Mouse (Mus musculus) retina, adult 2 months (tissue): ENCODE data around the gene Mllt3.

Experiments
- DNase-seq: peaks from one replicate; pipeline ENCODE4 v3.0.0-alpha.2; 2012; ENCODE audit warnings: low read depth, low spot score

Gene Mllt3

DNA sequence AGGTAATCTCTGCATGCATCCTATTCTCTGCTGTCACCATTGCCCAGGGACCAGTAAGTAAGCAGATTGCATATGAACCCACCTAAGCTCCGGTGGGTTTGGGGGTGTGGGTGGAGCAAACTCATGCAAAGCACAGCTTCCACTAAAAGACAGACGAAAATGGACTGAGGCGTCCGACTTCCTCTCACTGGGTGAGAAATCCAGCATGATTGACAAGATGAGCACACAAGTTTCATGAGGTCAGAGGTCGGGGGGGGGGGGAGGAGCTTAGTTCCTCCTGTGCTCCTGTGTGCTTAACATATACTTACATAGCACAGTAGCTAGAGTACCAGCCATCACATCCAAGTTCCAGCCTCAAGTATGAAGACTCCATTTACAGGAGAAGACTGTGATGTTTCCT is 206.8 kb downstream of the Mllt3 start:
- no peak for DNase-seq

- DNase-seq: no peak
Measured at GRCm38 (mm10) chr4:87823623-87824022, 209.5 kb downstream of the Mllt3 start.

DNA sequence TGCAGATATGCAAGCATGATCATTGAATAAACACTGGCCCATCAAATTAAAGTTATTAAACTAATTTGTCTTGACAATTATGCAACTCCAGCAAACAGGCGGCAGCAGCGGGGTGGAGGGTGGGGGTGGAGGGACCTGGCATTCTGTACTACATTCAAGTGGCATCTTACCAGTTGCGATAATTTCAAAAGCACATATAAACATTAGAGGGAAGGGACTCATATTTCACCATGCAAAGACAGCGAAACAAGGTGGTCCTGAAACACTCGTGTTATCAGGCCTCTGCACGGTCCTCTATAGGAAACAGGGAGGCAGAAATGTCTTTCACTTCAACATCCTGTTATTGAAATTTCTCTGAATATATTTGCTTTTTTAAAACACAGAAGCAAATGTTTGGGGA is 210.0 kb downstream of the Mllt3 start:
- no peak for DNase-seq

DNA sequence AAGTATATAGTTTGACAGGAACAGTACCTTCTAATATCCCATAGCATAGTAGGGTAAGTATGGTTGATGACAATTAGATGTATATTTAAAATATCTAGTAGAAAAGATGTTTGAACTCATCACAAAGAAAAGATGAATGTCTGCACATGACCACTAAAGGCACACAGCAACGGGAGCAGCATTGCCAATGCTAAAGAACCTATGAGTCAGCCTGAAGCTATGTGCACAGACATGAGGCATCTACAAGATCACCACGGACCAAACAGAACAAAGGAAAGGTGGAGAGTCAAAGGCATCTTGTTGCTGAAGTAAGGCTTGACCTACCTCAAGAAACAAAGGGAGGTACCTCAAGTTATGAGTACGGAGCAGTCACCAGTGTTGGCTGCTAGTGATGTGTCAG is 212.3 kb downstream of the Mllt3 start:
- no peak for DNase-seq

- no peak for DNase-seq
Measured at GRCm38 (mm10) chr4:87819182-87819581, 214.0 kb downstream of the Mllt3 start.

GRCm38 (mm10) chr4:87818276-87818675 is 214.9 kb downstream of the Mllt3 start:
- DNase-seq: no peak

GRCm38 (mm10) chr4:87815465-87816108 is 217.6 kb downstream of the Mllt3 start:
- no peak for DNase-seq

DNA sequence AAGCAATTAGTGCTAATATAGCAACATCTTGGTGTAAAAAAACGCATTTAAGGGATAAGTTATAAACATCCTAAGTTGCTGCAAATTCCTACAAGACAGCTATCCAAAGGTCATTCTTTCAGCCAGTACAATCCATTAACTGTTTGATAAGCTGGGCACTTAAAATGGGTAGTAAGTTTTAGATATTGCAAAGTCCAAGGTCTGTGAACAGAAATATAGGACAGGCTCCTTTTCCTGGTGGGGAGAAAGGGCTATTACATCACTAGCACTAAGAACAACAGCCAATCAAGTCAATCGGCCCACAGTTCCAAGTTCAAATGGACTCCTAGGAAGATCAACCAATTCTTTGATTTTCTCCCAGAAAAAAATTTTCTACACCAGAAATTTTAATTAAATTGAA is 221.3 kb downstream of the Mllt3 start:
- no peak for DNase-seq

DNA sequence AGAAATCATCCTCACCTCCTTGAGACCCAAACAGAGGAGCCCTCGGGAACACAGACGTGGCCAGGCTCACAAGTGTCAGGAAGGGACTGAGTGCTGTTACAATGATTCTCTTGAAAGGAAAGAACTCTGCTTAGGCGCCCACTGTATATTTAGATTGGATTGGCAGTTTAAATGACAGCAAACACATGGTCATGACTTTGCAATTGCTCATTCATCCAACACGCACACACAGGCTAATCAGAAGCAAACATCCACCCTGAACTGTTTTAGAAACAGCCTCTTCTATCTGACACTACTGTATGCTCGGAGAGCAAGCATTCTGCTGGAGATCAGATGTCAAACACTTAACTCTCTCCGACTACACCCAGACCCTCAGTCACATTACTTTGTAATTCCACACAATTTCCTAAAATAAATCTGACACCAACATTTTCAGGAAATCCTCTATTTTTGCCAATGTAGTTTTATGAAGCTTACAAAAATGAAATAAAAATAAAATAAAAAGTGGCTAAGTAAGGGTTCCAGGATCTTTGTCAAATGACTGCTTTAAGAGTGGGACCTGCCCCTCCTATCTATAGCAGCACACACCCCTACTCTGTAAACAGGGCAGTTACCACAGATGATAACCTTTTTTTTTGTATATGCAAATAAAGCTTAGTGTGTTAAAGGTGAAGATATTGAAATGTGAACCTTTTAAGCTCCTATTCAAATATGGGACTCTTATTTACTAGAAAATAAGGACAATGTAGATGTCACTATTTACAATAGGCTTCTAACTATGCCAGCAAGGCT is 226.8 kb downstream of the Mllt3 start:
- DNase-seq: no peak

DNA sequence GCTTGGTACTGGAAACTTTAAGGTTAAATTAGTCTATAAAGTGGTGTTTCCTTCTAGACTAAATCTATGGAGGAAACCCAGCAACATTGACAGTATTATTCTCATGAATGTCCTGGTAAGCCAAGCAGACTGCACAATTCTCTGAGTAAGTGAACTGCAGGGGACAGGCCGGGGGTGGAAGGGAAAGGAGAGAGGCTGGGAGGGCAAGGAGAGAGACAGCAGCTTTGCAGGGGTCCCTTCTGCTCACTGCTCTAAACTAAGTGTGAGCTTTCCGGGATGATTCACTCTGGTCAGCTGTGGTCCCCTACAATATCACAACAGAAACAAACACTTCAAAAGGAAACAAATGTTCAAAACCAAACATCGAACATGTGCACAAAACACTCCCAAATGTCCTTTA is 228.6 kb downstream of the Mllt3 start:
- DNase-seq: no peak

DNA sequence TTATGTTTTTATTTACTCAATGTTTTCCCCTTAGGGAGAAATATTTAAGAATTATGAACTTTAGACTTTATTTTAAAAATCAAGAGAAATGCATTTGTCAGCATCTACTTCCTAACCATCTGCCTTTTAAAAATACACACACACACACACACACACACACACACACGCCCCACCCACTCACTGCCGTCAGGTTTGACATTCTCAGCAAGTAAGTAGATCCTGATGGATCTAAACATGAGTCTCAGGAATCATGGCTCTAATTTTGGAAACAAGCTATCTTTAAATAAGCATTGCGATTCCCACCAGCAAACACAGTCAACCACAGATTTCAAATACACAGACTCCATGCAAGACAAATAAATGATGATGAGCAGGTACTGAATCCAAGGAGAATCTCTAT is 229.9 kb downstream of the Mllt3 start:
- no peak for DNase-seq

DNA sequence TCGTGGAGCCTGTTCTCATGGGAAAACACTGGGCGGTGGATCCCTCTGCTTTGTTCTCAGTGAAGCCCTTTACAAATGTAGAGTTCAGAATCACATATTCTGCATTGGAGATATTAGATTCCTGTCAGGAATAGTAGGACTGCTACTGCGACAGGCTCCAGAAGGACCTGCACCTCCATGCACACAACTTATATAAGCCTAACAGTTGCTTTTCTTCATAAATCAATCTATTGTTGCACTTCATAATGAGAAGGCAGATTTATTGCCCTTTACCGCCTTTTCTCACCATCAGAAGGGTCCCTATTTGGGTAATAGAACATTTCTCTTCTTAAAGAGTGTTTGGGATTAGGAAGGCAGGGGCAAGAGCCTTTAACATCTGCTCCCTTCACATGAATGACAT is 231.0 kb downstream of the Mllt3 start:
- no peak for DNase-seq

- DNase-seq: no peak
Measured at GRCm38 (mm10) chr4:87801332-87801731, 231.8 kb downstream of the Mllt3 start.

DNA sequence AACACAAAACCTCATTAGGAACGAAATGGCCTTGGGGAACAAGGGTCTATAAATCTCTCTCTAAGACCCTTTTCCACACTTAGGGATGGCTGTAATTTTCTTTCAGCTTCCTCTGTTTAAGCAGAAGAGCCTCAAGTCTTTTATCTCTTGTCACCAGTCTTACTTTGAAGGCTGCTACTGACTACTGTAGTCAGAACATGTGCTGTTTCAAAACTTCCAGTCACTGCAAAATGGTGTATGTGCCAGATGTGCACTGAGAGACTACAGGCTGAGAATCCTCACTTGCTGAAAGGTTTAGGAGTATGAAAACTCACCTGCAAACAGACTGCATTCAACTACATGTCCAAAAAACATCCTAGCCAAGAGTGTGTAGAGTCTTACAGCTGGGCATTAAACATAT is 232.9 kb downstream of the Mllt3 start:
- no peak for DNase-seq

DNA sequence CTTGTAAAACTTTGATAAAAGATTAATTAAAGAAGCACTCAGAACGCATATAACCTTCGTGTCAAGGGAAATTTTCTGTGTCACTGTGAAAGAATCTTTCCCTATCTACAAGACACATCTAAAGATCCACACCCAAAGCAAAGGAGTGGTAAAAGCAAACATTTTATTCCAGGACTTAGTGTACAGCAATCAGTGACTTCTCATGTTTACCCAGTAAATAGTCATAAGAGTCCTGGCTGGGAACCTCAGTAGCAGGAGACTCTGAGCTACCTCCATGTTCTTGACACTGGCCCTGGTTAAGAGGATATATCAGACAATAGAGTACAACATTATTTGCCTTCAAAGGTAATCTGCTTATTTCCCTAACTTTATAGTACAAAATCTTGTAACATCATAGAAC is 233.7 kb downstream of the Mllt3 start:
- DNase-seq: no peak

GRCm38 (mm10) chr4:87795261-87795660 is 237.9 kb downstream of the Mllt3 start:
- DNase-seq: no peak

- DNase-seq: no peak
Measured at GRCm38 (mm10) chr4:87794216-87794615, 238.9 kb downstream of the Mllt3 start.

GRCm38 (mm10) chr4:87792511-87792910 is 240.7 kb downstream of the Mllt3 start:
- no peak for DNase-seq

GRCm38 (mm10) chr4:87789446-87789845 is 243.7 kb downstream of the Mllt3 start:
- no peak for DNase-seq

GRCm38 (mm10) chr4:87788691-87789090 is 244.5 kb downstream of the Mllt3 start:
- DNase-seq: no peak

DNA sequence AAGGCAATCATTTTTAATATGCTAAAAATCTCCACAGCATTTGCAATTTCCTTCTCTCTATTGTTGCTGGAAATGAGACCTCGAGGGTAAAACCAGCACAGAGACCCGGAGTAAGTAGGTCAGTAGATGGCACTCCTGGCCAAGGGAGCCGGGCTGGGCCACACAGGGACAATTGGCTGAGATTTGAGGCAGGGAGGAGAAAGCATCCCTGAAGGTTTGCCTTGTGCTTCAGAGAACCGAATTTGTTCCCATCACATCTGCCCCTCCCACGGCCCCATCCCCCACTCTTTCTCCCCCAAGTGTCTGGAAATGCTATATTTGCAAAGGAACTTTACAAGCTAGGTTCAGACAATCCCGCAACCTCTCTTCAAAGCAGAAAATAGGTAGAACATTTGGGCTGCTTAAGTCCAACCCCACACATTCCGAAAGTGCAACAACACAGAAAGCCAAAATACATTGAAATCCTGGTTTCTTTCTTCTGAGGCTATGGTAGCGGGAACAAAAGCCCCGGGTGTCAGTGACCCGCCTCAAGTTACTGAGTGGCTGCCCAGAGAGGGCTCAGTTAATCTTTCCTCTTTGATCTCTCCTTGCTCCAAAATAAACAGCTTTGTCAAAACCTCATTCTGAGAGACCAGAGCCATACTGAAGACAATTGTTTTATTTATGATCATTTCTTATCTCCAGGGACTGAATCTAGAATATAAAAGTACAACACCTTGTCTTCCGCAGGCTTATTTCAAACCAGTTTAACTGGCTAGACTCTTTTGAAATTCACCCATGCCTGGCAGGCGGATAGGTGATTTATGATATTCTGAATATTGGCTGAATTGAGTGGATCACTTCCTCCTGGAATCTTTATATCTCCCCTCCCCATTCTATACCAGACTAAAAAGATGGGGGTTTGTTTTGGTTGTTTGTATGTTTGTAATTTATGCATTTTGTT is 247.8 kb downstream of the Mllt3 start:
- DNase-seq: peak; percentile 13

- DNase-seq: no peak
Measured at GRCm38 (mm10) chr4:87783809-87784208, 249.4 kb downstream of the Mllt3 start.
